Mouse (Mus musculus) large intestine, adult 2 months (tissue): Measurements from ENCODE around the gene Pbld1. TPM values are rescaled to one million over a fixed set of nuclear protein-coding genes. Genes with fewer than 3 reads are reported as not detected.

Source experiments
- DNase-seq: peaks from one replicate; pipeline ENCODE4 v3.0.0-alpha.2; 2012; ENCODE audit warnings: low read depth, low spot score
- WGBS: fragments of 180-500 bp; shearing (Covaris S2); methylation state at CpG from one replicate; pipeline ENCODE4 v1.1.7; 2018; 5-methylcytosine and 5-hydroxymethylcytosine counted together
- polyA plus RNA-seq: library from polyadenylated mRNA; depleted of rRNA; stranded (reverse); fragments of >200 nt; gene quantifications from 2 replicates; pipeline ENCODE4 v1.2.3, GENCODE M21; 2012; rRNA removed

The Pbld1 gene
- polyA plus RNA-seq, 1 experiment, result 2.2 TPM

GRCm38 (mm10) chr10:63126116-63126515 is 66.2 kb downstream of the Pbld1 start:
- no peak for DNase-seq
- WGBS, result 80% methylated on average over 4 of the region's 4 CpGs

DNA sequence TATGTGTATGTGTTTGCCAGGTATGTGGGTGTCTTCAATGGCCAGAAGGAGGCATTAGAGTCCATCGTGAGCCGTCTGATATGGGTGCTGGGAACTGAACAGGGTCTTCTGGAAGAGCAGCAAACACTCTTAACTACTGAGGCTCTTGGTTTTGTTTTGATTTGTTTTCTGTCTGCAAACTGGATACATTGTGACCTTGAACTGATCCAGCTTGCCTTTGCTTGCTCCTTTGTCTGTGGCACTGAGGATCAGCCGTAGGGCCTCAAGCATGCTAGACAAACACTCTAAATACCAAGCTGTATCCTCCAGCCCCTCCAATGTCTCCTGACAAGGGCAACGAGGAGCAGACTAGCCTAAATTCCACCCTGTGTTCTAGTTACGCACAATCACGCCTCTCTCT is 67.2 kb downstream of the Pbld1 start:
- no peak for DNase-seq
- WGBS, result 91% methylated on average over 6 of the region's 6 CpGs

Other genes starting within 250 kb of the Pbld1 start
- 0.29 and 0.53 TPM in 2 replicates for gene Tet1, start 151.2 kb upstream of the Pbld1 start, polyA plus RNA-seq
- 12.1 and 21.8 TPM in 2 replicates for gene Slc25a16, start 139.5 kb upstream of the Pbld1 start, polyA plus RNA-seq
- 6.2 and 8.9 TPM in 2 replicates for gene Dna2, start 113.1 kb upstream of the Pbld1 start, polyA plus RNA-seq
- gene Rufy2, start 79.9 kb upstream of the Pbld1 start, polyA plus RNA-seq, result 1.5 and 2.3 TPM in 2 replicates
- 7.3 and 9.8 TPM in 2 replicates for gene Hnrnph3, start 35.9 kb upstream of the Pbld1 start, polyA plus RNA-seq
- 26.0 and 43.5 TPM in 2 replicates for gene Pbld2, start 35.8 kb upstream of the Pbld1 start, polyA plus RNA-seq
- gene Atoh7, start 39.5 kb downstream of the Pbld1 start, polyA plus RNA-seq, result not detected in 2 replicates
- gene Mypn, start 143.8 kb downstream of the Pbld1 start, polyA plus RNA-seq, result 0.12 and 0.16 TPM in 2 replicates
- 15.6 and 17.7 TPM in 2 replicates for gene Herc4, start 183.6 kb downstream of the Pbld1 start, polyA plus RNA-seq